Comparison of ENCODE assay signal across 23 mouse cellular contexts in genomic region chr1:143650317-143650716, GRCm38 (mm10). TPM values are rescaled to one million over a fixed set of nuclear protein-coding genes. Genes with fewer than 3 reads are reported as not detected.
A peak's percentile ranks its signal among the peaks of the same experiment; 100 is the strongest.
DNase-seq lines count a peak whose midpoint lies in the region; ATAC-seq and TF ChIP-seq lines count a peak whose summit lies in the region.
"Had no signal": no experiment of that assay in that cellular context is flagged by ENCODE, and none has a peak within 500 bp of the region (broad histone marks: within the 10 kb centered on the region; RNA-seq: fewer than 3 reads in every experiment).

No protein-coding gene starts in this region.

- no peak for TF ChIP-seq CTCF in liver, adult 2 months (IDR thresholded peaks at IDR 0.05; ENCODE audit: low read depth, low read length)
- TF ChIP-seq CTCF in liver, postnatal 0 days (IDR thresholded peaks at IDR 0.05; ENCODE audit: low read depth), result no peak
- TF ChIP-seq CTCF in midbrain, postnatal 0 days (IDR thresholded peaks at IDR 0.05), result no peak

- no peak for ATAC-seq in liver, postnatal 0 days
- ATAC-seq in midbrain, embryonic 16.5 days, result 0 out of 2 replicates have a peak, but pooled peaks have one; percentile 17
- no peak for ATAC-seq in midbrain, postnatal 0 days (ENCODE audit: low FRiP score)
- ATAC-seq: forebrain, embryonic 14.5 days; forebrain, postnatal 0 days had no signal

- H3K4me1 ChIP-seq in liver, adult 2 months (ENCODE audit: control insufficient read depth, insufficient read depth, low read length), result peaks cover 4% of the 10 kb centered on the region; the same call in 1 of the 2 replicates
- H3K4me1 ChIP-seq in liver, postnatal 0 days (ENCODE audit: insufficient read depth), result no peaks in the 10 kb centered on the region
- H3K4me1 ChIP-seq in midbrain, embryonic 16.5 days (ENCODE audit: control insufficient read depth, insufficient read depth, low read length), result peaks cover 2% of the 10 kb centered on the region
- no peaks in the 10 kb centered on the region for H3K4me1 ChIP-seq in midbrain, postnatal 0 days (ENCODE audit: insufficient read depth, low read length)
- H3K4me1 ChIP-seq: embryonic facial prominence, embryonic 13.5 days; embryonic facial prominence, embryonic 15.5 days had no signal

- no peak for TF ChIP-seq EP300 in liver, postnatal 0 days (IDR thresholded peaks at IDR 0.05; ENCODE audit: low read depth)

- peak; percentile 62 for DNase-seq in liver, adult 2 months (ENCODE audit: extremely low read depth, low read depth, low spot score)
- no peak for DNase-seq in liver, postnatal 0 days
- DNase-seq in lung, postnatal 36 days, result peak; percentile 8
- no peak for DNase-seq in lung, postnatal 4 days
- no peak for DNase-seq in midbrain, postnatal 0 days (ENCODE audit: low spot score)
- DNase-seq in gonadal fat pad, adult 2 months (ENCODE audit: low read depth), result peak; percentile 79
- DNase-seq in kidney, postnatal 14 days, result no peak
- DNase-seq: adrenal gland, adult 2 months; adrenal gland, postnatal 10 days; adrenal gland, postnatal 25 days; cerebellum, adult 11 months; cerebellum, adult 18-20 months; cerebellum, adult 8-10 months; cerebellum, adult 9-11 months; cerebellum, postnatal 14 days; cerebellum, postnatal 36 days; embryo, embryonic 11 days; forebrain, postnatal 0 days had no signal

- no peaks in the 10 kb centered on the region for H3K79me2 ChIP-seq in liver, adult 2 months (ENCODE audit: control insufficient read depth, insufficient read depth, low read length)

- H3K36me3 ChIP-seq in liver, adult 2 months (ENCODE audit: control insufficient read depth, insufficient read depth, low read length), result peaks cover 7% of the 10 kb centered on the region
- H3K36me3 ChIP-seq in liver, postnatal 0 days (replicated peaks; ENCODE audit: insufficient read depth, low read length), result peaks cover 4% of the 10 kb centered on the region
- H3K36me3 ChIP-seq in midbrain, embryonic 16.5 days (ENCODE audit: control insufficient read depth, insufficient read depth, low read length), result peaks cover 10% of the 10 kb centered on the region
- peaks cover 8% of the 10 kb centered on the region; the same call in 1 of the 2 replicates for H3K36me3 ChIP-seq in midbrain, postnatal 0 days (ENCODE audit: insufficient read depth, low read length)

- no peak overlapping the region for H3K4me3 ChIP-seq in liver, adult 2 months (ENCODE audit: insufficient read depth, low read depth, low read length)
- H3K4me3 ChIP-seq in liver, postnatal 0 days (ENCODE audit: low read depth, low read length), result no peak overlapping the region
- H3K4me3 ChIP-seq in midbrain, embryonic 16.5 days (ENCODE audit: low read depth, low read length), result no peak overlapping the region
- no peak overlapping the region for H3K4me3 ChIP-seq in midbrain, postnatal 0 days (ENCODE audit: low read depth, low read length)
- H3K4me3 ChIP-seq: embryonic facial prominence, embryonic 13.5 days; embryonic facial prominence, embryonic 15.5 days; erythroblast, embryonic 14.5 days had no signal

- no peak overlapping the region for H3K4me2 ChIP-seq in liver, postnatal 0 days (ENCODE audit: low read depth, low read length)
- H3K4me2 ChIP-seq in midbrain, embryonic 16.5 days (ENCODE audit: low read length), result no peak overlapping the region
- H3K4me2 ChIP-seq in midbrain, postnatal 0 days (ENCODE audit: low read depth, low read length, poor library complexity, severe bottlenecking), result no peak overlapping the region
- H3K4me2 ChIP-seq: embryonic facial prominence, embryonic 13.5 days; embryonic facial prominence, embryonic 15.5 days had no signal

- H3K9ac ChIP-seq in liver, adult 2 months (ENCODE audit: low read depth, low read length), result no peak overlapping the region
- H3K9ac ChIP-seq in liver, postnatal 0 days (replicated peaks), result no peak overlapping the region
- H3K9ac ChIP-seq in midbrain, embryonic 16.5 days (ENCODE audit: low read depth, low read length), result no peak overlapping the region
- H3K9ac ChIP-seq in midbrain, postnatal 0 days (replicated peaks; ENCODE audit: low read length, poor library complexity, severe bottlenecking), result no peak overlapping the region
- H3K9ac ChIP-seq: embryonic facial prominence, embryonic 13.5 days; embryonic facial prominence, embryonic 15.5 days; forebrain, postnatal 0 days had no signal

- TF ChIP-seq POLR2A in liver, adult 2 months (IDR thresholded peaks at IDR 0.05; ENCODE audit: extremely low read depth, insufficient read depth, low read length), result no peak

- no peaks in the 10 kb centered on the region for H3K9me3 ChIP-seq in liver, postnatal 0 days (ENCODE audit: low read length)
- no peaks in the 10 kb centered on the region for H3K9me3 ChIP-seq in midbrain, embryonic 16.5 days (replicated peaks; ENCODE audit: control insufficient read depth, low read length, poor library complexity, severe bottlenecking)
- no peaks in the 10 kb centered on the region for H3K9me3 ChIP-seq in midbrain, postnatal 0 days (ENCODE audit: low read length)
- H3K9me3 ChIP-seq: embryonic facial prominence, embryonic 13.5 days; embryonic facial prominence, embryonic 15.5 days had no signal

- no peaks in the 10 kb centered on the region for H3K27me3 ChIP-seq in liver, adult 2 months (ENCODE audit: control insufficient read depth, insufficient read depth, low read length)
- H3K27me3 ChIP-seq in liver, postnatal 0 days (ENCODE audit: insufficient read depth, low read length), result no peaks in the 10 kb centered on the region
- H3K27me3 ChIP-seq in midbrain, embryonic 16.5 days (ENCODE audit: control insufficient read depth, insufficient read depth, low read depth, low read length), result no peaks in the 10 kb centered on the region
- no peaks in the 10 kb centered on the region for H3K27me3 ChIP-seq in midbrain, postnatal 0 days (ENCODE audit: insufficient read depth, low read length)
- H3K27me3 ChIP-seq: embryonic facial prominence, embryonic 13.5 days; embryonic facial prominence, embryonic 15.5 days had no signal

- no peak overlapping the region for H3K27ac ChIP-seq in liver, adult 2 months (replicated peaks; ENCODE audit: insufficient read depth, low read depth, low read length)
- H3K27ac ChIP-seq in liver, postnatal 0 days (ENCODE audit: low read depth), result no peak overlapping the region
- no peak overlapping the region for H3K27ac ChIP-seq in midbrain, embryonic 16.5 days (ENCODE audit: low read length)
- no peak overlapping the region for H3K27ac ChIP-seq in midbrain, postnatal 0 days (ENCODE audit: low read depth, low read length)
- H3K27ac ChIP-seq: embryonic facial prominence, embryonic 13.5 days; embryonic facial prominence, embryonic 15.5 days had no signal

- 63% methylated on average over 2 of the region's 2 CpGs for WGBS in liver, adult 2 months
- 86% methylated on average over 2 of the region's 2 CpGs for WGBS in liver, postnatal 0 days (ENCODE audit: insufficient replicate concordance)
- 93% methylated on average over 2 of the region's 2 CpGs for WGBS in midbrain, embryonic 16.5 days
- WGBS in midbrain, postnatal 0 days, result 97% methylated on average over 2 of the region's 2 CpGs

RNA-seq across cellular contexts. Expression of gene B3galt2, which starts 9.9 kb away (rescaled TPM):
- total RNA-seq in liver, adult 2 months (2014; rRNA removed), result under 0.01 and 0.07 TPM in 2 replicates
- polyA plus RNA-seq in liver, adult 2 months (2012; rRNA removed), result not detected in 2 replicates
- 0.02 and 0.07 TPM in 2 replicates for polyA plus RNA-seq in liver, postnatal 0 days (2015; fragmentation: Nextera tagmentation; extraction: Ambion mirVana)
- 7.7 and 8.0 TPM in 2 replicates for polyA plus RNA-seq in midbrain, embryonic 16.5 days (2015; fragmentation: Nextera tagmentation; extraction: Ambion mirVana)
- total RNA-seq in midbrain, postnatal 0 days (2014; rRNA removed), result 15.0 and 20.4 TPM in 2 replicates
- 7.2 and 8.5 TPM in 2 replicates for polyA plus RNA-seq in midbrain, postnatal 0 days (2015; fragmentation: Nextera tagmentation; extraction: Ambion mirVana)
- 8.8 TPM in 2 replicates for polyA plus RNA-seq in gonadal fat pad, adult 2 months (2012; rRNA removed)

RNA-seq across cellular contexts. Expression of gene Cdc73, which starts 52.4 kb away (rescaled TPM):
- 6.7 and 7.2 TPM in 2 replicates for total RNA-seq in liver, adult 2 months (2014; rRNA removed)
- 0.63 and 1.1 TPM in 2 replicates for polyA plus RNA-seq in liver, adult 2 months (2012; rRNA removed)
- 8.1 and 8.2 TPM in 2 replicates for polyA plus RNA-seq in liver, postnatal 0 days (2015; fragmentation: Nextera tagmentation; extraction: Ambion mirVana)
- 14.3 and 17.5 TPM in 2 replicates for polyA plus RNA-seq in midbrain, embryonic 16.5 days (2015; fragmentation: Nextera tagmentation; extraction: Ambion mirVana)
- total RNA-seq in midbrain, postnatal 0 days (2014; rRNA removed), result 7.8 and 11.6 TPM in 2 replicates
- 8.3 and 11.5 TPM in 2 replicates for polyA plus RNA-seq in midbrain, postnatal 0 days (2015; fragmentation: Nextera tagmentation; extraction: Ambion mirVana)
- polyA plus RNA-seq in gonadal fat pad, adult 2 months (2012; rRNA removed), result 3.8 and 4.9 TPM in 2 replicates

Comparison
In these comparisons a context has a peak if more than half of its experiments do, and no peak if none do; other contexts are left out.
1. DNase-seq: peak in liver, adult 2 months (single experiment), lung, postnatal 36 days (single experiment) and gonadal fat pad, adult 2 months (single experiment); none in liver, postnatal 0 days (single experiment), lung, postnatal 4 days (0 of 2), midbrain, postnatal 0 days (single experiment) and kidney, postnatal 14 days (single experiment).